Mouse (Mus musculus) kidney, adult 2 months (tissue): ENCODE measurements around the gene Dzip1l.

Source experiments
- CTCF ChIP-seq: fragments of 200-500 bp; conservative IDR thresholded peaks from 2 replicates; pipeline ENCODE4 v1.5.1; 2011; ENCODE audit warnings: low read depth, mild to moderate bottlenecking, control low read depth, low read length, moderate library complexity, mixed read lengths; ENCODE audit not compliant: insufficient read depth, insufficient read length
- POLR2A ChIP-seq: fragments of 200-500 bp; IDR thresholded peaks from one replicate; pipeline ENCODE4 v1.6.1; 2011; ENCODE audit warnings: low read depth, low read length, control low read depth

GRCm38 (mm10) chr9:99628581-99628980 lies 715 bp upstream of the Dzip1l start:
- TF ChIP-seq POLR2A (no peak), CTCF (no peak)
